Mouse (Mus musculus): ENCODE data around the gene 1500009L16Rik. TPM values are rescaled to one million over a fixed set of nuclear protein-coding genes. Genes with fewer than 3 reads are reported as not detected.

1500009L16Rik gene
- total RNA-seq, 2 experiments from 2014 or later, result 25.7 to 31.4 TPM

Other genes starting within 250 kb of the 1500009L16Rik start
- gene Aldh1l2, start 188.7 kb upstream of the 1500009L16Rik start, total RNA-seq (2021), result 1 to 10 TPM; 2.4 to 2.9 TPM
- 10 to 100 TPM; 20.2 to 20.6 TPM for gene Washc4, start 179.1 kb upstream of the 1500009L16Rik start, total RNA-seq (2021)
- 10 to 100 TPM; 41.8 to 45.2 TPM for gene Appl2, start 74.1 kb upstream of the 1500009L16Rik start, total RNA-seq (2021)

All from left cerebral cortex, postnatal 14 days (tissue).